Mouse (Mus musculus) heart, postnatal 0 days (tissue): ENCODE results near the gene Slc27a2.

Experiments
- CTCF ChIP-seq: IDR thresholded peaks from 2 replicates; pipeline ENCODE4 v1.5.1; 2016; ENCODE audit warnings: antibody characterized with exemption, control low read depth, low read depth
- EP300 ChIP-seq: IDR thresholded peaks from 2 replicates; pipeline ENCODE4 v1.6.1; 2016; ENCODE audit warnings: antibody characterized with exemption, low read depth

GRCm38 (mm10) chr2:126551896-126552295, 311 bp upstream of the Slc27a2 start:
- TF ChIP-seq CTCF, result no peak
- no peak for TF ChIP-seq EP300
